Mouse (Mus musculus): ENCODE data around the gene Nfyb.

Gene Nfyb

GRCm38 (mm10) chr10:82744296-82744695, 19.6 kb downstream of the Nfyb start:
- DNase-seq (ENCODE audit: low read depth), result no peak

DNA sequence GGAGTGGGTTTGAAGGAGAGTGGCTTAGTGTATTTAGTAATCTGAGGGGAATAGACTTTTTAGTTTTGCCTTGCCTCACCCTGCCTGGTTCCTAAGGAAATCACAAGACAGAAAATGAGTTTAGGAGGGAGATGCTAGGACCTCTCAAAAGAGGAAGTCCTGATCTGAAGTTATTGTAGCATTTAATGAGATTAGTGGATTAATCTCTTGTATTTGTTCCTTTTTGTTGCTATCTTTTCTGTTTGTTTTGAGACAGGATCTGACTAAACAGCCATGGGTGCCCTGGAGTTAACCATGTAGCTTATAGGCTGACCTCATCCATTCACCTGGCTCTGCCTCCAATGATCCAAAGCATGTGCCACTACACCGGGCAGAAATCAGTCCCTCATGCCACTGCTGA, 21.4 kb downstream of the Nfyb start:
- DNase-seq (ENCODE audit: low read depth), result no peak

- no peak for DNase-seq (ENCODE audit: low read depth)
These were observed 22.1 kb downstream of the Nfyb start for GRCm38 (mm10) chr10:82741876-82742275.

- DNase-seq (ENCODE audit: low read depth), result no peak
These were observed 22.6 kb downstream of the Nfyb start for GRCm38 (mm10) chr10:82741354-82741753.

GRCm38 (mm10) chr10:82699296-82699941, 64.5 kb downstream of the Nfyb start:
- DNase-seq (ENCODE audit: low read depth), result peak; percentile 38

DNA sequence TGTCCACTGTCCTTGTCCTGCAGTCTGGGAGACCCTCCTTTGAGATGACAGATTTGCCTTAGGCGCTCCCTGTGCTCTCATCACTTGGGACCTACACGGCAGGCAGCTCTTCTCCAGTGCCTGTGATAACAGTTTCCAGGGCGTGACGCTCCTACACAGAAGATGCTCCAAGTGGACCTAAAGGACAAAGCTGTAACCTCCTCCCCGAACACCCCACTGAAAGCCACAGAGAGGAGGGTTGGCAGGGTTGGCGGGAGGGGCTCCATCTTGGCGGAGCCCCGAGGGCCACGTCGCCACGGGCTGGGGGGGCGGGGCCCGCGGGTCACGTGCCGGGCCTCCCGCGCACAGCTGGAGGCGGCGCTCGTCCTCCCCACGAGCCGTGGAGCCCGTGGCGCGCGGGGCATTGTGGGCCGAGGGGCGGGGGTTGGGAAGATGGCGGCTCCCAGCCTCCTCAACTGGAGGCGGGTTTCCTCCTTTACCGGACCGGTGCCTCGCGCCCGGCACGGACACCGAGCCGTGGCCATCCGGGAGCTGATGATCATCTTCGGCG, 65.2 kb downstream of the Nfyb start:
- peak; percentile 96 for DNase-seq (ENCODE audit: low read depth)

Measured in NIH3T3 (cell line).